Mouse (Mus musculus) urinary bladder, postnatal 4 days (tissue): ENCODE data around the gene Fam71a.
"Not testable (repeated sequence)": the region's sequence is repeated elsewhere in the genome, so short reads cannot be mapped to it uniquely, and the experiment has no call there.

ENCODE experiments used
- DNase-seq, 2 experiments: peaks; one replicate each; pipeline ENCODE4 v3.0.0; 2021 to 2022; ENCODE audit warnings: low spot score in 2 of 2

Fam71a gene

GRCm38 (mm10) chr1:191181469-191182259 lies 17.0 kb upstream of the Fam71a start:
- DNase-seq: no peak

GRCm38 (mm10) chr1:191180397-191180796 lies 15.8 kb upstream of the Fam71a start:
- no peak for DNase-seq

DNA sequence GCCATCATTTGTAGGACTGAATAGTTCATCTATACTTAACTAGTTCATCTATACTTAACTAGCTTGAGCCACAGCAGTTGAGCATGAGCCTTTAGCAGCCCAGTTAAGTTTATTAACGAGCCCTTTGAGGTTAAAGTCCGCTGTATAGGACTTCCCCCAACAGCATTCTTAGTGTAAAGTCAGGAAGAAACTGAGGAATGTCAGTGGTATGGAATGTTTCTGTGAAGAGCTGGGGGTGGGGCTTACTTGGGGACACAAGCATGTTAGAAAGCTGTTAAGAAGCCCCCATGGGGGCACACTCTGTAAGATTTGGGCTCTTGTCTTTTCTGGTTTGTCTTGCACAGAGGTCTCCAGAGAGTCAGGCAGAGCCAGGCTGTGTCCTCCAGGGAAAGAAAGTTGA lies 15.2 kb upstream of the Fam71a start:
- no peak for DNase-seq

DNA sequence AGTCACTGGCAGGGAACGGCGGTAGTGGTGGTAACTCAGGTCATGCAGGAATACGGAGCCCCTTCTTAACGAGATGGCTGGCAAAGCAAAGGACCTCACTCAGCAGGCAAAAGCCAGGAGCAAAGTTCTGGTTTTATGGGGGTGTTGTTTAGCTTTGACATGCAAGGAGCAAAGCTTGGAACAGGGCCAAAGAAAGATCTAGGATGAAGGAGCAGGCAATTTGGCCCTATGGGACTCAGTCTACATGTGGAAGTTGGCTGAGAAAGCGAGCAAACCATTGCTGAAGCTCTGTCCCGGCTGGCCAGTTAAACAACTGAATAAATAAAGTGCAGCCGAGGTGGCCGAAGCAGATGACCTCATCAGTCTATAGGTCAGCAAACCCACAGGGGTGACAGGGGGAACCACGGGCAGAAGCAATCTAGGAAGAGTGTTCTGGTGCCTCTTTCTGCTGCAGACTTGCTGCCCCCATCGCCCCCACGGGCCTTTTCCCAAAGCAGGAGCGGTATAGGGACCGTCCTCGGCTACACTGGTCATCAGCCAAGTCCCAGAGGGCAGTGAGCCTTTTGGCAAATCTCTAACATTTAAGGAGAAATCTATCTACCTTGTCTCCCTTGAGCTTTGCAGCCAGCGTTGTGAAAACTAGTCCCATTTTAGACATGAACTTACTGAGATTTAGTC lies 14.0 kb upstream of the Fam71a start:
- DNase-seq: no peak

DNA sequence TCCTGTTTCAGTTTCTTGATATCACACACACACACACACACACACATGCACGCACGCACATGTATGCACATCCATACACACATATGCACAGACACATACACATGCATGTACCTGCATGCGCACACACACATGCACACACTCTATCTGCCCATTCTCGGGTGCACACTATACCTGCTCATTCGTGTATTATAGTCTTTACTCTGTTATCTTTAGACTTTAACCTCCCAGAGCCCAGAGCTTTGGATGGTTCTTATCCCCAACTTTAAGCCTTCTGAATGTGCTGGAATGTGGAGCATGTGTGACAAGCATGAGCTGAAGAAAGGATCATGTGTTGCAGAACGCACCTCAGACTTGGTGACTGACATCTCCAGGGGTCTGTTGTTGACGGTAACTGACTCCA lies 12.3 kb upstream of the Fam71a start:
- DNase-seq: no peak

DNA sequence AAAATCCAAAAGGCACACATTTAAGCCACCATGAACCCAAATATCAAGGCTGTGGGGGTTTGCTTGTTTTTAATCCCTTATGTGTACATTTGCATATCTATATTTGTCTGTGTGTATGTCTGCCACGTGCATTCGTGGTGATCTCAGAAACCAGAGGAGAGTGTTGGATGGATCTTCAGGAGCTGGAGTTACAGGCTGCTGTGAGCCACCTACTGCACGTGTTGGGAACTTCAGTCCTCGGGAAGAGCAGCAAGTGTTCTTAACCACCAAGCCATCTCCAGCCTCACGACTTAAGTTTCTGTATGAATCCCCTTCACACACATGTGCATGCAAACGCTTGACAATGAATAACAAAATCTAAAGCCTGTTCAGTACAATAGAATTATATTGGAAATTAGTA lies 7.9 kb upstream of the Fam71a start:
- no peak for DNase-seq

- DNase-seq: no peak
Observed at GRCm38 (mm10) chr1:191170444-191170843, 5.8 kb upstream of the Fam71a start.

- DNase-seq: no peak
Observed at GRCm38 (mm10) chr1:191166189-191166588, 1.6 kb upstream of the Fam71a start.

GRCm38 (mm10) chr1:191154314-191154713 lies 10.3 kb downstream of the Fam71a start:
- DNase-seq: no peak

DNA sequence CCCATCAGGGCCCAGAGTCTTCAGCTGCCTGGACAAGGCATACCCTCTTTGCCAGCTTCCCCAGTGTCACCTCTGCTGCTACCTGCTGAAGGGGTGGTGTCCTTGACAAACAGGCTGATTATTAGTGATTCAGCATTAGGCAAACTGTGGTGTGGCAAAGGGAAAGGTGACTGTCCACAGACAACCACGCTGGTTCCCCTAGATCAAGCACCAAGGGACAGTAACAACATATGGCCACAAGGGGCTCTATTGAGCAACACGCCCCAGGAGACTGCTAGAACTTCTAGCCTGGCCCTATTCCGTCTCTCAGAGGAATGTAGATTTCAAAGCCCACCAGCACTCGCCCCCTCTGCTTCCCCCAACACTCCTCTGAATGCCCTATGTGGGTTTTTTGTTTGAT lies 11.6 kb downstream of the Fam71a start:
- DNase-seq: no peak

DNA sequence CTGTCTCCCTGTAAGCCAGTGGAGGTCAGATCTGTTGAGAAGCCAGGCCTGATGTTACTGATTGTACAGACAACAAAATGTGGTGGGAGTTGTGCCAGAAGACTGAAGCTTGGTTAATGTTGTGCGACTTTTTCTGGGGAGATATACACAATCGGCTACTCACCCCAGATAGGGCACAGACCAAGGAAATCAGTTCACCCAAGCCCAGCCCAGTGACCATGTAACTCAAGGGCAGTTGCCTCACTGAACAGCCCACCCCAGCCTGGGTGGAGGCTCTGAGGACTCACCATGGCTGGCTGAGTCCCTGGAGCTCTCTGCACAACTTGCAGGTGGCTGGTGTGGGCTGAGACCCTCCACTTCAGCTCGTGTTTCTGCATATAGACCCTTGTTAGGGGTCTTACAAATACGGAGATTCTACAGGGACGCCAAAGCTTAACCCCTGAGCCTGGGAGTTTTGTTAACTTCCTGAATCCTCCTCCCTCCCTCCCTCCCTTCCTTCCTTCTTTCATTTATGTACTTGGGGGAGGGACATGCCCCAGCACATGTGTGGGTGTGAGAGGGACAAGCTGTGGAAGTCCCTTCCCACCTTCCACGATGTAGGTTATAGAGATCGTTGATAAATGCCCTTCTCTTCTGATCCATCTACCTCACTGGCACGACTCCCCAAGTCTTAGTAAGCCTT lies 13.6 kb downstream of the Fam71a start:
- no peak for DNase-seq

DNA sequence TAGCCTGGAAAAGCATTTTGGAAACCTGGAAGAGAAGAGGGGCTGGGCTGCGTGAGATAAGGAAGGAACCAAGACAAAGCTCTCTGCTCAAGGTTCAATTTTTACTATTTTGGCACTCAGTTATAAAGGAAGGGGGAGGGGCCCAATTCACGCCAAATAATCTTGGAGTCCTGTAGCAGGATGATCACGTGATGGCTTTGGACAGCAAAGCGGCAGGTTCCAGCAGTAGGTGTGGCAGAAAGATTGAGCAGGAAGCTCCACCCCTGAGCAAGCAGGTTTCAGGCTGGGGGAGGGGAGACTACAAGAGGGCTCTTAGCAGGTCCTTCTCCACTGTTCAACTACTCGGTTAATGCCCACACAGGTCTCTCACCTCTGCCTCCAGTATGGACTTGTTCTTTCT lies 15.1 kb downstream of the Fam71a start:
- not testable (repeated sequence) for DNase-seq

DNA sequence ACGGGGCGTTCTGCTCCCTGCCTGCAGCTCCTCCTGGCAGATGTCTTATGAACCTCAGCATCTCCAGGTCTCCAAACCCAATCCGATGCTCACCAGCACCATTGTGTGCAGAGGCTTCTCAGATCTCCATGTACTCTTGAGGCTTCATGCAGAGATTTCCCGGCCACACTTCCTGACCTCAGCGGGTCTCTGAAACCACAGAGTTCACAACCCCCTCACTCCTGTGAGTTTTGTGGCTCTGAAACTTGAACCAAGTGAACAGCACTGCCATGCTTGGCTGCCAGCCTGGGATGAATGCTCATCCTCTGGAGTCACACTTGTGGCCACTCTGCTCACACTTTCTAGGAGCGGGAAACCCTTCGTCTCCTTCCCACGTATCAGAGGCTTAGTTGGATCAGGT lies 23.6 kb downstream of the Fam71a start:
- no peak for DNase-seq

GRCm38 (mm10) chr1:191138874-191139495 lies 25.6 kb downstream of the Fam71a start:
- DNase-seq: no peak

DNA sequence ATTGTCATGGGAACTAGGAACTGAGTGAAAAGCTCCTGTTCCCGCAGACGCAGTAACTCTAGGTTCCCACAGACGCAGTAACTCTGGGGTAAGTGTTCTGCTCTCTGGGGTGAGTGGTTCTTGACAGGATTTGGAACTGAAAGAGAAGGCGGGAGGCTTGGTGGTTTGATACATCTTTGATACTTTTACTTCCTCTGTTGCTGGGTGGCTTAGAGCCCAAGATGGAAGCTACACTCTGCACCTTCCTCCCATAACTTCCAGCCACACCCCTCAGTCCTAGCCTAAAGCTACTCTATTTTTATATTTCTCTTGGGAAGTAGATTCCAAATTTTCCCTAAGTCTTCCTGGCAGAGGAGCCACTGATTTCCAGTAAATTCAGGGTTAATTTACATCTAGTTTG lies 26.2 kb downstream of the Fam71a start:
- DNase-seq: no peak

DNA sequence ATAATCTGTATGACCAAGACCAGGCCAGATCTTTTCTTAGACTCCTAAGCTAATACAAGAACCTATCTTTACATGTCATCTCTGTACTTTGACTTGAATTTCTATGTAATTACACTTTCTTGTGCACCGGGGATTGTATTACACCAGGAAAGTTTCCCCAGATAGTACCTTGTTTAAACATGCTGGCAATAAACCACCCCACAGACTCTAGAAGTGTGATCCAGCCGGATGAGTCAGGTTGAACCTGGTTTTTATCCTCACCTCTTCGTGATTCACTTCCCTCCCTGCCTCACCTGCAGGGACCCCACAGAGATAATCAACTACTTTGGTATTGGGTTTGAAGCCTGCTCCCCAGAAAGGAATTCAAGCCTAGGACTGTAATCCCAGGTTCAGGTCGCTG lies 29.2 kb downstream of the Fam71a start:
- no peak for DNase-seq

GRCm38 (mm10) chr1:191132934-191133333 lies 31.7 kb downstream of the Fam71a start:
- DNase-seq: no peak

DNA sequence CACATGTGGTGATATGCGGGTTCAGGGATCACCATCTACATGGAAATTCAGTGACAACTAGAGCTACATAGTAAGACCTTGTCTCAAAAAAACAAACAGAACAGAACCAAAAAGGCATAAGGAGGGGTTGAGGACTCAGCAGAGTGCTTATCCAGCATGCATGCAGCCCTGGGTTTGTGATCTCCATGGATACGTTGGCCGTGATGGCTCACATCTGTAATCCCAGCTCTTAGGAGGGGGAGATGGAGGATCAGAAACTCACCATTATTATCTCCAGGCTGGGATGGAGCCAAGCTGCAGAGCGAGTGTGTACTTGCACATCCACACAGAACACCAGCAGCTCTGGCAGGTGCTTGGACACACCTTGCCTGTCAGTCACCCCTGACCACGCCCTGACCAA lies 32.4 kb downstream of the Fam71a start:
- no peak for DNase-seq

GRCm38 (mm10) chr1:191131692-191132091 lies 32.9 kb downstream of the Fam71a start:
- no peak for DNase-seq

DNA sequence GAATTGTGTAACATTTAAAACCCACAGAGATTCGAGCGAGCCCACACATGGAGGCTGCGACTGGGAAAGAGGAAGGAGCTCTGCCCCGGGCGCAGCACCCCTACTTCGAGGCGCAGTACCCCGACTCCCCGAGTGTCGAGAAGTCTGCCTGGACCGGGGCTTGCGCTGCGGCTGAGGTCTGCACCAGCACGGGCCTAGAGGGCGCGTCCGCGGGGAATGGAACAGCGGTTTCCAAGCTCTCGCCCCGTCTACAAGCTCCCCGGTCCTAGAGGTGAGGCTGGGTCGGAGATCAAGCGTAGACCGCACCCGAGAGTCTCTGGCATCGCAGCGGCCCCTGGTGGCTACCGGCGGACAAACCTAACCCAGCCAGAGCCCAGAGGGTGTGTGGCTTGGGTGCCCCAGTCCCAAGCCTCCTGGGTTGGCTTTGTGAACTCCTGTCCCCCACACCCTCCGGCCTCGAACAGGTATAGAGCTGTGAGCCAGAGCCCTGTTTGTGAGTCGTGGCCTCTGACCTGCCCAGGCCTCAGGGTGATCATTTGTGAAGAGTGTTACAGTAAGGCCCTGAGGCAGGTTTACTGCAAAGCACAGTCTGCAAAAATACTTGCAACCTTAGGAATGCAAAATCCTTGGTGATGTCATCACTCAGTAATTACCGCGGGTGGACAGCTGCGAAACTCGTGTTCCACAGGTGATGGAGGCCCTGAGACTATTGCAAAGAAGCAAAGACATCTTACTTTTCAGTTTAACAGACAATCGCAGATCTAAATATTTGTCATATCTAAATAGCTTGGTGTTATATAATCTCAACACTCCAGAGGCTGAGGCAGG lies 38.6 kb downstream of the Fam71a start:
- DNase-seq: peak; percentile 29 to 69

DNA sequence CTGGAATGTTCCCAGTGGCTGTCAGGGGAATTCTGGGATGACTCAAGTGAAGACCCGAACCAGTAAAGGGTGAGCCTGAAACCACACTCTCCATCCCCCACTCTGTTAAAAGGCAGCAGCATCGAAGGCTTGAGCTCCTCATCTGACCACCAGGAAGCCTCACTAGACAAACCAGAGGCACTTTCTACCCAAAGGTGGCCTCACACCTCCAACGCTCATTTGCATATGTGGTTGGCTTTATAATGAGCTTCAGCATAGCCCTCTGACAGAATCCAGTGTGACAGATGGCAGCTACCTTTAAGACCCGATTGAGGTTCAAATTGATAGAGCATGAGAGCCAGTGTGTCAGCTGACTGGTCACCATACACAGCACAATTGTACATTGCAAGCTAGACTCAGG lies 40.3 kb downstream of the Fam71a start:
- no peak for DNase-seq

- no peak for DNase-seq
Observed at GRCm38 (mm10) chr1:191123696-191124095, 40.9 kb downstream of the Fam71a start.
